Mouse (Mus musculus) thymus, postnatal 4 days (tissue): ENCODE results near the gene Setd1a.
A peak's percentile ranks its signal among the peaks of the same experiment; 100 is the strongest.
"Not testable (repeated sequence)": the region's sequence is repeated elsewhere in the genome, so short reads cannot be mapped to it uniquely, and the experiment has no call there.

Experiments
- DNase-seq: peaks from one replicate; pipeline ENCODE4 v3.0.0; 2021

The Setd1a gene

DNA sequence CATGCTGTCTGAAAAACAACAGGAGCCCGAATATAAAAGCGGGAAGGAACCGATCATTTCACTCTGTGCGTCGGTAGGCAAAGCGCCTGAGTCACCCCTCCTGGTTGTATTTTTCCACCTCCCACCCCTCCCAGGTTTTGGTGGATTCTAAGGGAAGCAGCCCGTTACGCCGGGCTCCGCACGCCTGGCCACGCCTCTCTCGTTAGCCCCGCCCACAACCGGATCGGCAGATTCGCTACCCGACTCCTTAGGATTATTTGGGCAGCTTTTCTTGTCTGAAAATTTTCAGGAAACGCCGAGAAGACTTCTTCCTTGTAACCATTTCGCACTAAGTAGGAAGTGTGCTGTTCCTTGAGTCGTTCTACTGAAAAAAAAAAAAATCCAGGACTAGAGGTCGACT is at the start of gene Setd1a:
Gene Setd1a (plus strand): TSS at position 245 of the 400 bp plus-strand sequence.
- peak; percentile 96 for DNase-seq

DNA sequence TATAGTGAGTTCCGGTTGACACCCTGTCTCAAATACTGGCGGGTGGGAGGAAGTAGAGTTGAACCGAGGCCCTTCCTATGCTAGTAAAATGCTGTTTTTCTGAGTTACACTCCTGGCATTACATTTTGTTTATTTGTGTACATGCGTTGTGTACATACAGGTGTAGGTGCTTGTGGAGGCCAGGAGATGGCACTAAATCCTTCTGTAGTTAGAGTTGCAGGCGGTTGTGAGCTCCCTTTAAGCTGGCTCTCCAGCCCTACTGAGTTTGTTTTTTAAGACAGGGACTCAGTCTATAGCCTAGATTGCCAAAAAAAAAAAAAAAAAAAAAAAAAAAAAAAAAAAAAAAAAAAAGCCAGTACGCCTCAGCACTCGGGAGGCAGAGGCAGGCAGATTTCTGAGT is 48.6 kb upstream of the Setd1a start:
- DNase-seq, result no peak

DNA sequence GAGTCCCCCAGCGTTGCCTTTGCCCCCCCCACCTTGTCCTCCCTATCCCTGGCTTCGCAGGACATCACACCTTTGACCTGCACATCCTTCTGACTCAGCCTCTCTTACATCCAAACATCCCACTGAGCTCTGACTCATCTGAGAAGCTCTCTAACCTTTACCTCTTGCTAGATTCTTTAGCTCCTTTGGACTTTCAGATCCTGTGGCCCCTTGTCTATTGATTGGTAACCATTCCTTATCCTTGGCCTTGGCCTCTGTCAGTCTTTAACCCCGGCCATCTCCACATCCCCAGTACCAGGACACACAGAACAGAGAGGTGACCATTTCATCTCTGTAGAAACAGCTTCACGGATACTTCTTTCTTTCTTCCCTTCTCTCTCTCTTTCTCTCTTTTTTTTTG is 46.3 kb upstream of the Setd1a start:
- no peak for DNase-seq

DNA sequence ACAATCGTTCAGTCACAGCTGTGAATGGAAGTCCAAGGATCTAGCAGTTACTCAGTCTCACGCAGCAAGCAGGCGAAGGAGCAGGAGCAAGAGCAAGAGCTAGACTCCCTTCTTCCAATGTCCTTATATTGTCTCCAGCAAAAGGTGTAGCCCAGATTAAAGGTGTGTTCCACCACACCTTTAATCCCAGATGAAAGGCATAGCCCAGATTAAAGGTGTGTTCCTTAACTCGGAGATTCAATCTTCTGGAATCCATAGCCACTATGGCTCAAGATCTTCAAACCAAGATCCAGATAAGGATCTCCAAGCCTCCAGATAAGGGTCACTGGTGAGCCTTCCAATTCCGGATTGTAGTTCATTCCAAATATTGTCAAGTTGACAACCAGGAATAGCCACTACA is 44.4 kb upstream of the Setd1a start, which contains the start of gene Ctf2:
Gene Ctf2 (minus strand): TSS at position 101 of the 400 bp plus-strand sequence.
- DNase-seq, result not testable (repeated sequence)

DNA sequence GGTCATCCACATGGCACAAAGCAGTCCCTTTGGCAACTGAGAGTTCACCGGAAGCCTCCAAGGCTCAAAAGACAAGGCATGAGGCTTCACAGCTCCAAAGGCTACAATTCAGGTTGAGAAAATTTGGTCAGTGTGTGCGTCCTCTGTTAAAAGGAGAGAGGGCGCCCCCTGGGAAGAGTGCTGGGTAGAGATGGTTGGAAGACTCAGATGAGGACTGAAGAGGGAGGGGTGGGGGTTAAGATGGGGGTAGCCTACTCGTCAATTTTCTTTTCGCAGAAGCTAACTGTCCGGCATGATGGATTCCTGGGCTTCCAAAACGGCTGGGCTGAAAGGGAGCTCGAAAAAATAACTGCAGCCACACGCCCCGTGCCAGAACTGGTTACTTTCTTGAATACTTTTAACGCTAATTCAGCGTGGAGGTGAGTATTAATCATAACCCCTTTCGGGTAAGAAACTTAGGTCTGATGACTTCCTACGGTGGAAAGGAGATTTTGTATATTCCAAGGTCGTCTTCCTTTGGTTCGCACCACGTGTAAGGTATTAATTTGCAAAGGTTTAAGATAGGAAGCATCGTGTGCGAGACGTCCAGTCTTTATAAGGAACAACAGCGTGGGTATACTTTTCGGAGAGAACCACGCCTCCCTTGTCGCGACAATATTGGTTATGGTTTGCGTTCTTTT is 32.0 kb upstream of the Setd1a start, which contains the start of gene Fbxl19:
Gene Fbxl19 (plus strand): TSS at position 178 of the 680 bp plus-strand sequence.
- peak; percentile 90 for DNase-seq

DNA sequence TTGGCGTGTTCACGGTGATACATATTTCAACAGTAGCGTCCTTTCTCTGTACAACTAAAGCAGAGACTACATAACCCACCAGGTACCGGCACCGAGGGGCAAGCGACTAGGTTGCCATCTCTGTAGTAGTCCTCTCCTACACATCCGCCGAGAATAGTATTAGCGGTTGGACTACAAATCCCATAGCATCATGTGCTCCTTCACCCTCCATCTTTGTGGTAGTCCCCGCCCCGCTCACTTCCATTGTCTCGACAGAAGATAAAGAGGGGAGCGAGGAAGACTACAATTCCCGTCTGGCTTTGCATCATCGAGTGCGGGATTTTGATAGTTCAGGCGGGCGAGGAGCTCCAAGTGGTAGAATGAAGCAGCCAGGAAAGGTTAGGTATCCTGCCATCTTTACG is 31.2 kb upstream of the Setd1a start:
- DNase-seq, result peak; percentile 88

DNA sequence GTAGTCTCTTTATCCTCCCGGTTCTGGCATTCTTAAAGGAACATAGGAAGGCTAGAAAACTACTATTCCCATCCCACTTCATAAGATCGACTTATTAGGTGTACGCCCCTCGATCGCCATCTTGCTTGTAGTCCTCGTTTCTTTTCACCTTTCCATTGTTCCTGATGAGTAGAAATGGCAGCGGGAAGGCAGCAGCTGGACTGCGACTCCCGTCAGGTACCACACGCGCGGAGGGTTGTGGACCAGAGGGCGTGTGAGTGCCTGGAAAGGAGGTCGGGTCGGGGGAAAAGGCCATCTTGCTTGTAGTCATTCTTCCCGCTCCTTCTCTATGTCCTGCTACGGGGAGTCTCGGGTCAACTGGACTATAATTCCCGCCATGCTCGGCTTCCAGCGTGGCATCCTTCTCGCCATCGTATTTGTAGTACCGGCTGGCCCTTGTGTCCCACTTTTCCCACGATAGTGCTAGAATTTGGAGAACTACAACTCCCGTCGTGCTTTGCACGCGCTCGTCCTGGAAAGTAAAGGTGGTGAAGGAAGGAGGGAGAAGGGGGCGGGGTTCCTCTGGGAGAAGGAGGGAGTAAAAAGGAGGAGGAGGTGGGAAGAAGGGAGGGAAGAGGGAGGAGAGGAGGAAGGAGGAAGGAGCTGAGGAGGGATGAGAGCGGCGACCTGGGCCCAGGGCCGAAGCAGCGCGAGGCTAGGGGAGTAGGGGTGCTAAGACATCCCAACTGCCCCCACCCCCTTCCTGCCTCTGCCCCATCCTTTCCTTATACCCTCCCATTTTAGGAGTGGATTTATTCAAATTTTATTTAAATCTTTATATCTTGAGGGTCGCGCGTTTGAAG is 30.6 kb upstream of the Setd1a start:
- peak; percentile 75 for DNase-seq

DNA sequence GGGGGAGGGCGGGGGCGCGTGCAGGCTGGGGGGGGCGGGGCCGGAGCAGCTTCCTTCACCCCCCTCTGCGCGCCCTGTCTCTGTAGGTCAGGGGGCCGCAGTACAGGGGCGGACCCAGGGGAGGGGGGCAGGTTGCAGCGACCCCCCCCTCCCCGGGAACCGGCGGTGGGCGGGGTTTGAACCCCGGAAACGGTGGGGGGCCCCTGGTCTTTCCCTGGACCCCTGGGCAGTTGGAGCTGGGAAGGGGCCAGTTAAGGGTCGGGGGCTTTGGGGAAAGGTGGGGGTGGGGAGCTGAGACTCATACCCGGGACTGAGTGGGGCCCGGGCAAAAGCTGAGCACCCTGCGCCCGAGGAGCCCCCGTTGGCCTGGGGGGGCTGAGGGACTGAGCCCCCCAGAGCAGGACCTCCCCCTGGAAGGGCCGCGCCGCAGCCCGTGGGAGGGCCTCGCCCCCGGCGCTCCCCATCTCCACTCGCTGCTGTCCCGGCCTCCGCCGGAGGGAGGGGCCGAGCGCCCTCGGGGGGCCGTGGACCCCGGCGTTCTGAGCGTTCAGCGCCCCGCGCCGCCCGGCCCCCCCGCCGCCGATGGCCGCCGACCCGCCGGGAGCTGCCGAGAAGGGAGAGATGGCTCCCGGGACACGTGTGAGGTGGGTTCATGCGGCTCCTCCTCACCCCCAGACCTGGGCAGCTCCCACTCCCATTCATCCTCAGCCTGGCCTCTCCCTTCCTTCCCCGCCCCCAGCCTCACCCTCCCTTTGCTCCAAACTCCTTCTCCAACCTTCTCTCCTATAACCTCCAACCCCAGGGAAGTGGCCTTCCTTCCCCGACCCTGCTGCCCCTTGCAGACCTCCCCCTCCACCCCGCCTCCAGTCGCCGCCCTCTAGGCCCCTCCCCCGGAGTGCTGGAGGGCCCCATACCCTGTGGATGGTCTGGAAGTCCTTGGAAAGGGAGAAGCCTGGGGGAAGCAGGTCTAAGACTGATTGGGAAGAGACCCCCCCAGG is 29.7 kb upstream of the Setd1a start:
- DNase-seq, result peak; percentile 70

DNA sequence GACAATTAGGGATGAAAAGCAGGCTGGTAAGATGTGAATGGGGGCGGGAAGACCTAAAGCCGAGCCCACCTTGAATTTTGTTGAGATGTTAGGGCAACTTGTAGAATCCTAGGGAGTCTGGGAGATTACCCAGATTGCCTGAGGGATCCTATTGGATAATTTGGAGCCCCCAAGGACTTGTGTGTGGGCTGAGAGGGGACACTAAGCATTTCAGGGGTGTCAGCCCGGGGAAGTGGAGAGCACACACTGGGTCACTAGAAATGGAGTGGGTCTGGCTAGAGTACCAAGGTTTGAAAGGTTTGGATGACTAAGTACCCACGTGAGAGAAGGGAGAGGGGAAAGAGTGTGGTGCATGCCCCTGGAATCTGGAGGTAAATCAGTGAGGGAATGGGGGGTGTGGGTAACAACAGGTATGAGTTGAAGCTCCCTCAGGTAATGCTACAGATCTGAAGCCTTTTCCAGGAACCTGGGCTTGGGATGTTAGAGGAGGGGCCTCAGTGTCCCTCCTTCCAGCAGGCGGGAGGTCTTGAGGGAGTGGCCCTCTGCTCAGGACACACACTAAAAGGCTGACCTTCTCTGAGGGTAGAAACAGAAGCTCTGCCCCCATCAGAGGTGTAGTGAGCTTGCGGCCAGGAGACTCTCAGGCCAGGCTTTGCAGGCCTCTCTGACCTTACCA is 28.8 kb upstream of the Setd1a start:
- DNase-seq, result no peak

DNA sequence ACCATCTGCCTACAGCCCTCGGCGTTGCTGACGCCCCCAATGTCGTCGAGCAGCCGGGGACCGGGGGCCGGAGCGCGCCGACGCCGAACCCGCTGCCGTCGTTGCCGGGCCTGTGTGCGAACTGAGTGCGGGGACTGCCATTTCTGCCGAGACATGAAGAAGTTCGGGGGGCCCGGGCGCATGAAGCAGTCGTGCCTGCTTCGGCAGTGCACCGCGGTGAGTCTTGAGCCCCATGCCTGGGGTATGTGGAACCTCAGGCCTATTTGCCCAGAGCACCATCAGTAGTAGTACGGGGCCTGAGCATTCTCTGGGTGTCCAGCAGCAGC is 28.3 kb upstream of the Setd1a start:
- peak; percentile 28 for DNase-seq

DNA sequence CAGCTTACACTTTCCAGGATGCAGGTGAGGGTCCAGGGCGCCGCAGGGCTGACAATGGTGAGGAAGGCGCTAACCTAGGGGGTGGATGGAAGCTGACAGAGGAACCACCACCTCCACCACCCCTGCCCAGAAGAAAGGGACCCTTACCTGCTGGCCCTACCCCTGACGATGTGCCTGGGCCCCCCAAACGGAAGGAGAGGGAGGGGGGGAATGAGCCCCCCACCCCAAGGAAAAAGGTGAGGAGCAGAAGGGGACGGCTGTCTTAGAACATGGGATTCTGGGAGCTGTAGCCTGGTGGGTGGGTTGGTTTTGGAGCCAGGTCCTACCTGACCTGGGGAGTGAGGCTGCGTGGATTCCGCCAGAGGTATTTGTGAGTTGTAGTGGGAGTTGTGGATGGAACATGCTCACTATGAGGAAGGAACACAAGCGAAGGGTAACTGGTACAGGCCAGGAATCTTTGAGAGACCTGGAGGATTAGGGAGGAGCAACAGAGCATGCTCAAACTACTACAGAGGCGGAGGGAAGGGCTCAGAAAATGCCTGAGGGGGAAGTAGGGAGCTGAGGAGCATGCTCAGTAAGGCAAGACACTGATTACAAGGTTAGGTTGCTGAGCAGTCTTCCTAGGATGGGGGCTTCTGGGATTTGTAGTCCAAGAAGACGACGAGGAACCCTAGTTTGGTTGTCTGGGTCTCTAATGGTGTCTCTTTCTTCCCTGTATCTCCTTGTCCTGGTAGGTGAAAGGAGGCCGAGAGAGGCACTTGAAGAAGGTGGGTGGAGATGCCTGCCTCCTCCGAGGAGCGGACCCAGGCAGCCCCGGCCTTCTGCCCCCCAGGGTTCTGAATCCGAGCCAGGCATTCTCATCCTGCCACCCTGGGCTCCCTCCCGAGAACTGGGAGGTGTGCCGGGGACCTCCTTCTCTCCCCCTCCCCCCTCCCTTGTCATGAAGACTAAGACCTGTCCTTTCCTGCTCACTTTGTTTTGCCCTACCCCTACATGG is 26.0 kb upstream of the Setd1a start:
- no peak for DNase-seq

DNA sequence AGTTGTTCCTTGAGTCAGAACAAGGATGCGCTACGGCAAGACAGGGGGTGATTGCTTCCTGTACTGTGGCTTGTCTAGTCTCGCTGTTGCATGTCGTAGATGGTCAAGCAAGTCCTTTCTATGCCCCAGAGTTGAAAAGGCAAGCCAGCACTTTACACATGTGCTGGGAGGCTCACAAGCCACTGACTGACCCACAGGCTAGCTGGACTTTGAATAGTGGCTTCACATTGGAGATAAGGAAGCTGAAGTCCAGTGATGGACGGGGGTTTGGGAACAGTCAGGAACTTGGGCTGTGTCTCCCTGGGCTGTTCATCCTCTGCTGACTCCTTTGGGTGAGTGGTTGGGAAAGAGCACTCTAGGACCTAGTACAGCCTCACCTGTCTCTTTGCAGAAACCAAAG is 24.9 kb upstream of the Setd1a start:
- DNase-seq, result no peak

DNA sequence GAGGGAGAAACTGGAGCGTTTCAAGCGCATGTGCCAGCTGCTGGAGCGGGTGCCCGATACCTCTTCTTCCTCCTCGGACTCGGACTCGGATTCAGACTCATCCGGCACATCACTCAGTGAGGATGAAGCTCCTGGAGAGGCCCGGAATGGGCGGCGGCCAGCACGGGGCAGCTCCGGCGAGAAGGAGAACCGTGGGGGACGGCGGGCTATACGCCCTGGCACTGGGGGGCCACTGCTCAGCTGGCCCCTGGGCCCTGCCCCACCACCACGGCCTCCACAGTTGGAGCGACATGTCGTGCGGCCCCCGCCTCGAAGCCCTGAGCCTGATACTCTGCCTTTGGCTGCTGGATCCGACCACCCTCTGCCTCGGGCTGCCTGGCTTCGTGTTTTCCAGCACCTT is 24.4 kb upstream of the Setd1a start:
- DNase-seq, result no peak

DNA sequence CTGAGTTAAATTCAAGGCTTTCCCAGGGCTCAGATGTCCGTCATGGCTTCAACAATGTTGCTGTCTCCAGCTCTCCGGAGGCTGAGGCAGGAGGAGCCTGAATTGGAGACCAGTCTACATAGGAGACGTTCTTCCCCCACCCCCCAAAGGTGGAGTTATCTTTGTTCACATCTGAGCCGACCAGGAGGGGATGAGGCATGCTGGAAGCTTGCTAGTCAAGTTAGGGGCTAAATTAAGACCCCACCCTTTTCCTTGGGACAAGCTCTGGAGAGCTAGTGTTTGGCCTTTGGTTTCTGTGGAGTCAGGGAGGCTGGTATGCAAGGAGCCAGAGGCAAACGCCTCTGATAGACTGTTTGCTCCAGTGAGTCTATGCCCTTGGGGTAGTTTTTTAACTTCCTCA is 23.3 kb upstream of the Setd1a start:
- no peak for DNase-seq

DNA sequence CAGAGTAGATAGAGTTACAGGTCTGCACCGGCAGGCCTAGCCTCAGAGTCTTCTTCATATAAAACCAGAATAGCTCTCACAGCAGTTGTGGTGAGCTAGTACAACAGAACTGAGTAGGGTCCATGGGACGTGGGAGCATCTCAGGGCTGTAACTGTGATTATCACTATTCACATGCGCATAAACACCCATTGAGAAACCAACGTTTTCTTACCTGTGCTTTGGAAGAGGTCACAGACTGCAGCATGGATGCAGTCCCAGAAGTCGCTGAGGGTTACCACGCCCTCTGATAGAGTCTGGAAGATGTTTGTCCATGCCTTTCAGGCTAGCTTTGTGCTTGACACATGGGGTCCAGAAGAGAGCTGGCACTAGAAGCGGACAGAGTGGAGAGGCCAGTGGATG is 22.7 kb upstream of the Setd1a start:
- no peak for DNase-seq

DNA sequence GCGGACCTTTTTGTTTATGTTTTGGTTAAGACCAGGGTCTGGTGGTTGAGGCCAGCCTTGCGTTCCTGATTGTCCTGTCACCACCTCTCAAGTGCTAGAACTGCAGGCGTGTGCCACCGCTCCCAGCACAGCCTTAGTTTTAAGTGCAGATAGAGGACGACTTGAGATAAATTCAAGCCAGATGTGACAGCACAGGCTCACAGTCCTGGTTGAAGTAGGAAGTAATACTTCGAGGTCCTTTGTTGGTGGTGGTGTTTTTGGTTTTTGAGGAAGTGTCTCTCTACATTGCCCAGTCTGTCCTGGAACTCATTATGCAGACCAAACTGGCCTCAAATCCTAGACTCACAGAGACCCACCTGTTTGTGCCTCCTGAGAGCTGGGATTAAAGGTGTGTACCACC is 16.8 kb upstream of the Setd1a start:
- DNase-seq, result no peak

DNA sequence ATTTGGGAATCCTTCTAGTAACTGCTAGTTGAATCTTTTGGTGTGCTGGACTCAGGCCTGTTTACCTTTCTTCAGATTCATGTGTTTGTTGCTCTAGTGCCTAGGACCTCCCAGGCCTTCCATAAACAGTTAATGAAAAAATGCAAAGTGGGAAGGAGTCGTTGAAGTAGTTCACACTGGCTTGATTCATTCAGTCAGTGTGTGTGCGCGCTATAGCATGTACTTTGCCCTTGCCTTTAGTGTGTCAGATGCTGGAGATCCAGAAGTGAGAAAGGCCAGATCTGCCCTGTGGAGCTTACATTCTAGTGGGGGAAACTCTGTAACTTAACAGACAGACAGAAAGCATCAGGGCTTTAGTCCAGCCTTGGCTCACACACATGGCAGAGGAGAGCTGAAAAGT is 16.0 kb upstream of the Setd1a start:
- no peak for DNase-seq

DNA sequence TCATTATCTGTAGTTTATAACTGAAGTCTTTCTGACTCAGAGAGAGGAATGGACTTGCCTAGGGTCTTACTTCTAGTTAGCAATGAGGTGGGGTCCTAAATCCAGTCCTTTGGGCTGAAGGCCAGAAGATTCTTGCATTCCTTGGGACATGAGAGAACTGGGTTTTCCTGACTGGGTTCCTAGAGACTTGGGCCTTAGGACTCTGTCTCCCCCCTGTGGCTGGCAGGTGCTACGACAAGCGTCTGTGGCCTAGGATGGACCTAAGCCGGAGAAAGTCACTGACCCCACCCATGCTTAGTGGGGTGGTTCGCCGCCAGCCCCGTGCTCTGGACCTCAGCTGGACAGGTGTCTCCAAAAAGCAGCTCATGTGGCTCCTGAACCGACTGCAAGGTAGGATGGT is 15.4 kb upstream of the Setd1a start:
- peak; percentile 75 for DNase-seq

DNA sequence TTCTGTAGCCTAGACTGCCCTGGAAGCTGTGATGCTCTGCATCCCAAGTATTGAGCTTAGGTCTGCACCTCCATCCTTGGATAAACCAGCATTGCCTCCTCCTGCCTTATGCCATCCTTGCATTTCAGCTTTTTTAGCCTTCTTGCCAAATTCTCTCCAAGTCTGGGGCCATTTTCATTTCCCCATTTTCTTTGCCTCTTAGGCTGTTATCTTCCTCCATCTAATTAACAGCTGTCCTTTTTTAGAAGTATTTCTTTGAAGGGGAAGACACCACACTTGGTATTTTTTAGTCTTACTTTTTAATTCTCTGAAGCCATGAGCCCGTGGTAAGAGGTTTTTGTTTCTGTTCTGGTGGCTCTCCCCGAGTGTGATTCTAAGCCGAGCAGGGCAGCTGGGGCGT is 12.8 kb upstream of the Setd1a start:
- DNase-seq, result no peak

DNA sequence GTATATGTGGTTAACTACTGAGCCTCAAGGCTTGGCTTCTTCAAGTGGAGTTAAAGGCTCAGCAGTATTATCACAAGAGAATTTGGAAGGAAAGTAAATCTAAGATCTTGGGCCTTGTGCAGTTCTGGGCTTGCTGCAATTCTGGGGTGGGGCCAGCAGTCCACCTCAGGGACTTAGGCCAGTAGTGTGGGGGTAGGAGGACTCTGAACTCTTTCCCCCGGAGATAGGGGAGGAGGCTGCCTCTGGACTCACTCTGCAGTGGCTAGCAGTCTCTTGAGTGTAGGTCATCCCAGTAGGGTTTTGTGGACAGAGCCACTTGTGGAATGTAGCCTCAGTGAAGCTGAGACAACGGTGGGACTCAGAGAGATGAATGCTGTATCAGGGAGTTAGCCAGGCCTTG is 10.7 kb upstream of the Setd1a start:
- no peak for DNase-seq
